Mouse (Mus musculus) lung, embryonic 14.5 days (tissue): ENCODE results near the gene Olfr376. TPM values are rescaled to one million over a fixed set of nuclear protein-coding genes. Genes with fewer than 3 reads are reported as not detected.

Experiments used
- ATAC-seq: fragments of 200-750 bp; cut with Nextera tagmentation; 2 replicates; pipeline ENCODE4 v1.8.0; 2017; ENCODE audit warnings: mild to moderate bottlenecking, moderate TSS enrichment, moderate library complexity; ENCODE audit not compliant: insufficient read depth
- DNase-seq: peaks from one replicate; pipeline ENCODE4 v3.0.0-alpha.2; 2015
- H3K27ac ChIP-seq: fragments of 300-500 bp; sonication (generic); 2 replicates; pipeline ENCODE4 v1.5.1; 2014; ENCODE audit warnings: low read depth, mild to moderate bottlenecking, moderate library complexity
- H3K27me3 ChIP-seq: fragments of 300-500 bp; sonication (generic); 2 replicates; pipeline ENCODE4 v1.6.1; 2014; ENCODE audit warnings: low read length, control low read depth; ENCODE audit not compliant: insufficient read depth
- H3K36me3 ChIP-seq: fragments of 300-500 bp; sonication (generic); 2 replicates; pipeline ENCODE4 v1.6.1; 2014; ENCODE audit warnings: control low read depth; ENCODE audit not compliant: insufficient read depth
- H3K4me1 ChIP-seq: fragments of 300-500 bp; sonication (generic); 2 replicates; pipeline ENCODE4 v1.6.1; 2014; ENCODE audit warnings: antibody characterized with exemption, control low read depth; ENCODE audit not compliant: insufficient read depth
- H3K4me2 ChIP-seq: fragments of 300-500 bp; sonication (generic); 2 replicates; pipeline ENCODE4 v1.6.1; 2014; ENCODE audit warnings: mild to moderate bottlenecking
- H3K4me3 ChIP-seq: fragments of 300-500 bp; sonication (generic); 2 replicates; pipeline ENCODE4 v1.5.1; 2014; ENCODE audit warnings: low read depth, low read length
- H3K9ac ChIP-seq: fragments of 300-500 bp; sonication (generic); 2 replicates; pipeline ENCODE4 v1.6.1; 2014
- H3K9me3 ChIP-seq: fragments of 300-500 bp; sonication (generic); 2 replicates; pipeline ENCODE4 v1.6.1; 2016; ENCODE audit warnings: low read depth, low read length, control low read depth
- CTCF ChIP-seq: IDR thresholded peaks from 2 replicates; pipeline ENCODE4 v1.5.1; 2016; ENCODE audit warnings: antibody characterized with exemption, low read depth
- WGBS: fragments of 180-500 bp; shearing (Covaris S2); extraction: QIAGEN DNeasy Blood & Tissue Kit; methylation state at CpG from one replicate; pipeline ENCODE4 v1.1.7; 2014; 5-methylcytosine and 5-hydroxymethylcytosine counted together
- polyA plus RNA-seq: library from polyadenylated mRNA; unstranded; fragments of >200 nt; fragmentation: Nextera tagmentation; extraction: Ambion mirVana; gene quantifications from 2 replicates; pipeline ENCODE4 v1.2.1, GENCODE M21; 2014

Olfr376 gene
- polyA plus RNA-seq, 1 experiment from 2014 or later, result not detected

DNA sequence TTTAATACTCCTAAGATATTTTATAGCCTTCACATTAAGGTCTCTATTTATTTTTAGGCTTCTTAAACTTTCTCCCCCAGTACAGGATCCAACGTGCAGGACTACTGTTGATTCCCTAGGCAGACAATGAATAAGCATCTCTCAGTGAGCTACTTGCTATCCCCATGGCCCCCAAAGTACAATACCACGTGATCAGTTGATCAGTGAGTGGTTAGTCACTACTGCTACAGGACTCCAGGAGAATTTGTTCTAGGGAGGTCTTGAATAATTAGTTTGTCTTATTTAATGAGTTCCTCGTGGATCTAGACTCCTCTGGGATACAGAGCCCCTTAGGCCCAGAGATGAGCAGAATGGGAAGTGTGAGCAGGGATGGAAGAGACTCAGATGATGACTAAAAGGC lies 20.6 kb upstream of the Olfr376 start, which contains the start of gene Olfr20:
Olfr20 (plus strand) TSS at position 301 of the 400 bp plus-strand sequence.
- ATAC-seq (no peak), DNase-seq (no peak)
- H3K4me3 ChIP-seq, result no peak within 1 kb of the TSS
- no peak within 1 kb of the TSS for H3K4me2 ChIP-seq
- no peaks in the 10 kb centered on the region for H3K9me3 ChIP-seq
- no peak within 1 kb of the TSS for H3K9ac ChIP-seq
- 36% methylated on average over 3 of the region's 3 CpGs for WGBS
- no peaks in the 10 kb centered on the region for H3K36me3 ChIP-seq
- H3K27me3 ChIP-seq, result no peaks in the 10 kb centered on the region
- TF ChIP-seq CTCF, result no peak
- no peak within 1 kb of the TSS for H3K27ac ChIP-seq
- no peaks in the 10 kb centered on the region for H3K4me1 ChIP-seq

DNA sequence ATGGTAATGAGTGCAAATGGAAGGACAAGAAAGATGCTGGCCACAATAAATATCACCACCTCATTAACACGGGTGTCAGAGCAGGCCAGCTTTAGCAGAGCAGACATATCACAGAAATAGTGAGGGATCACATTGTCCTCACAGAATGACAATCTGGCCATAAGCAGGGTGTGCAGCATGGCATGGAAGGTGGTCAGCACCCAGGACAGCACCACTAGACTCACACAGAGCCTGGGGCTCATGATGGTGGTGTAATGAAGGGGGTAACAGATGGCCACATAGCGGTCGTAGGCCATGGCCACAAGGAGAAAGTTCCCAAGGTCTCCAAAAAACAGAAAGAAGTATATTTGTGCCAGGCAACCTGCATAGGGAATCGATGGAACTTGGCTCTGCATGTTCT lies 24.3 kb downstream of the Olfr376 start:
- Histone ChIP-seq H3K4me2 (no peak overlapping the region), H3K4me3 (no peak overlapping the region), H3K36me3 (no peaks in the 10 kb centered on the region), H3K27ac (no peak overlapping the region), H3K4me1 (no peaks in the 10 kb centered on the region), H3K27me3 (no peaks in the 10 kb centered on the region), H3K9ac (no peak overlapping the region), H3K9me3 (no peaks in the 10 kb centered on the region)
- peak; percentile 16 for DNase-seq
- 59% methylated on average over 4 of the region's 4 CpGs for WGBS
- ATAC-seq, result no peak
- no peak for TF ChIP-seq CTCF

DNA sequence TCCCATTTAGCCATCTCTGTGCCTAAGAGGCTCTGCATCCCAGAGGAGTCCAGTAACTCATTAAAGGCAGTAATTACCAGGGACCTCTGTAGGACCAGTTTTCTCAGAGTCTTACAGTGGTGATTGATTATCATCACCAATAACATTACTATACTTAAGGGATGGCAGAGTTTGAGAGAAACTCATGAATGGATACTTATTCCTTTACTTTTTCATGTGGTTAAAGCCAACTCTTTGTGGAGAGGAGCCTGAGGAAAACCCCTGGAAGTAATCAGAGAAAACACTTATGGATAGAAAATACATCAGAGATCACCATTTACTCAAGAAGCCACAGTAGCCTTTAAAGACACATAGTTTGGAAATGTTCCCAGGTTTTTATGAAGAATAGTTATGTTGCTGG lies 28.5 kb downstream of the Olfr376 start, which contains the start of gene Olfr1:
Olfr1 (minus strand) TSS at position 101 of the 400 bp plus-strand sequence.
- TF ChIP-seq CTCF, result no peak
- Histone ChIP-seq H3K9ac (no peak within 1 kb of the TSS), H3K4me1 (no peaks in the 10 kb centered on the region), H3K4me3 (no peak within 1 kb of the TSS), H3K36me3 (no peaks in the 10 kb centered on the region), H3K9me3 (no peaks in the 10 kb centered on the region), H3K27me3 (no peaks in the 10 kb centered on the region), H3K27ac (no peak within 1 kb of the TSS), H3K4me2 (no peak within 1 kb of the TSS)
- DNase-seq (no peak), ATAC-seq (no peak)

Other genes starting within 250 kb of the Olfr376 start
- 23.2 and 23.3 TPM in 2 replicates for gene Haspin, start 233.0 kb upstream of the Olfr376 start, polyA plus RNA-seq
- 0.15 and 0.21 TPM in 2 replicates for gene P2rx5, start 210.8 kb upstream of the Olfr376 start, polyA plus RNA-seq
- gene Emc6, start 194.2 kb upstream of the Olfr376 start, polyA plus RNA-seq, result 118 and 135 TPM in 2 replicates
- 252 and 263 TPM in 2 replicates for gene Tax1bp3, start 194.2 kb upstream of the Olfr376 start, polyA plus RNA-seq
- 11.4 and 12.7 TPM in 2 replicates for gene Ctns, start 172.2 kb upstream of the Olfr376 start, polyA plus RNA-seq
- gene Shpk, start 171.8 kb upstream of the Olfr376 start, polyA plus RNA-seq, result 0.93 and 1.3 TPM in 2 replicates
- gene Trpv1, start 137.0 kb upstream of the Olfr376 start, polyA plus RNA-seq, result not detected in 2 replicates
- 0.09 and 0.18 TPM in 2 replicates for gene Trpv3, start 103.9 kb upstream of the Olfr376 start, polyA plus RNA-seq
- gene Aspa, start 41.6 kb upstream of the Olfr376 start, polyA plus RNA-seq, result 0.50 and 0.70 TPM in 2 replicates
- not detected in 2 replicates for gene Gm49340, start 41.5 kb upstream of the Olfr376 start, polyA plus RNA-seq
- not detected in 2 replicates for gene Spata22, start 41.5 kb upstream of the Olfr376 start, polyA plus RNA-seq
- not detected in 2 replicates for gene Olfr20, start 20.5 kb upstream of the Olfr376 start, polyA plus RNA-seq
- gene Olfr1, start 28.4 kb downstream of the Olfr376 start, polyA plus RNA-seq, result not detected in 2 replicates
- gene Olfr378, start 57.2 kb downstream of the Olfr376 start, polyA plus RNA-seq, result not detected in 2 replicates
- gene Olfr380, start 86.3 kb downstream of the Olfr376 start, polyA plus RNA-seq, result not detected in 2 replicates
- not detected in 2 replicates for gene Olfr381, start 120.4 kb downstream of the Olfr376 start, polyA plus RNA-seq
- not detected in 2 replicates for gene Olfr382, start 146.0 kb downstream of the Olfr376 start, polyA plus RNA-seq
- gene Olfr385, start 221.8 kb downstream of the Olfr376 start, polyA plus RNA-seq, result not detected in 2 replicates
- gene Olfr384, start 227.3 kb downstream of the Olfr376 start, polyA plus RNA-seq, result not detected in 2 replicates